Mouse (Mus musculus) thymus, adult 2 months (tissue): ENCODE measurements around the gene Efhd1. TPM values are rescaled to one million over a fixed set of nuclear protein-coding genes. Genes with fewer than 3 reads are reported as not detected.

Experiments
- DNase-seq: peaks from one replicate; pipeline ENCODE4 v3.0.0; 2021
- H3K27ac ChIP-seq: fragments of 200-500 bp; 2 replicates; pipeline ENCODE4 v1.5.1; 2012; ENCODE audit warnings: low read length, control low read depth; ENCODE audit not compliant: control insufficient read depth, insufficient read depth
- H3K27me3 ChIP-seq: fragments of 200-500 bp; 2 replicates; pipeline ENCODE4 v1.6.1; 2012; ENCODE audit warnings: mild to moderate bottlenecking, low read length, moderate library complexity, mixed read lengths; ENCODE audit not compliant: control insufficient read depth, insufficient read depth
- H3K36me3 ChIP-seq: fragments of 200-500 bp; 2 replicates; pipeline ENCODE4 v1.6.1; 2012; ENCODE audit warnings: mild to moderate bottlenecking, low read length, moderate library complexity; ENCODE audit not compliant: control insufficient read depth, insufficient read depth
- H3K4me1 ChIP-seq: fragments of 200-500 bp; replicated peaks from 2 replicates; pipeline ENCODE4 v1.6.1; 2012; ENCODE audit warnings: low read length; ENCODE audit not compliant: control insufficient read depth, insufficient read depth
- H3K4me3 ChIP-seq: fragments of 200-500 bp; 2 replicates; pipeline ENCODE4 v1.5.1; 2012; ENCODE audit warnings: mild to moderate bottlenecking, low read length, control low read depth, moderate library complexity; ENCODE audit not compliant: control insufficient read depth, insufficient read depth
- CTCF ChIP-seq: fragments of 200-500 bp; IDR thresholded peaks from 2 replicates; pipeline ENCODE4 v1.5.1; 2012; ENCODE audit warnings: mild to moderate bottlenecking, control low read depth, low read length, moderate library complexity, borderline replicate concordance; ENCODE audit not compliant: control insufficient read depth, poor library complexity, insufficient read depth; ENCODE audit errors: extremely low read depth
- POLR2A ChIP-seq: fragments of 200-500 bp; IDR thresholded peaks from 2 replicates; pipeline ENCODE4 v1.6.1; 2012; ENCODE audit warnings: mild to moderate bottlenecking, low read length, control low read depth, moderate library complexity; ENCODE audit not compliant: control insufficient read depth, poor library complexity, insufficient read depth; ENCODE audit errors: extremely low read depth
- WGBS: fragments of 180-500 bp; shearing (Covaris S2); methylation state at CpG from one replicate; pipeline ENCODE4 v1.1.7; 2018; 5-methylcytosine and 5-hydroxymethylcytosine counted together
- polyA plus RNA-seq: library from polyadenylated mRNA; depleted of rRNA; stranded (reverse); fragments of >200 nt; gene quantifications from 2 replicates; pipeline ENCODE4 v1.2.3, GENCODE M21; 2012

Efhd1 gene
- polyA plus RNA-seq, 1 experiment, result 2.5 TPM

GRCm38 (mm10) chr1:87265200-87265599 is 1.0 kb downstream of the Efhd1 start:
- TF ChIP-seq POLR2A (no peak), CTCF (no peak)
- Histone ChIP-seq H3K36me3 (no peaks in the 10 kb centered on the region), H3K27me3 (peaks cover 22% of the 10 kb centered on the region; the same call in 1 of the 2 replicates), H3K4me1 (peaks cover 8% of the 10 kb centered on the region; the same call in 1 of the 2 replicates), H3K27ac (no peak overlapping the region), H3K4me3 (no peak overlapping the region)
- no peak for DNase-seq
- WGBS, result under 1% methylated on average over 13 of the region's 13 CpGs

- TF ChIP-seq CTCF (no peak), POLR2A (no peak)
- DNase-seq, result no peak
- no peaks in the 10 kb centered on the region for H3K36me3 ChIP-seq
- H3K4me3 ChIP-seq, result no peak overlapping the region
- peaks cover 22% of the 10 kb centered on the region; the same call in 1 of the 2 replicates for H3K27me3 ChIP-seq
- 39% methylated on average over 8 of the region's 8 CpGs for WGBS
- no peak overlapping the region for H3K27ac ChIP-seq
- peaks cover 8% of the 10 kb centered on the region; the same call in 1 of the 2 replicates for H3K4me1 ChIP-seq
Observed at GRCm38 (mm10) chr1:87266296-87267090, 2.3 kb downstream of the Efhd1 start.

GRCm38 (mm10) chr1:87270204-87270603 is 6.0 kb downstream of the Efhd1 start:
- WGBS, result 83% methylated on average over 3 of the region's 3 CpGs
- Histone ChIP-seq H3K27ac (no peak overlapping the region), H3K4me3 (no peak overlapping the region)

GRCm38 (mm10) chr1:87270641-87271467 is 6.7 kb downstream of the Efhd1 start:
- Histone ChIP-seq H3K27me3 (peaks cover 2% of the 10 kb centered on the region; the same call in 1 of the 2 replicates), H3K4me3 (no peak overlapping the region), H3K4me1 (no peaks in the 10 kb centered on the region), H3K27ac (no peak overlapping the region), H3K36me3 (no peaks in the 10 kb centered on the region)
- TF ChIP-seq POLR2A, result no peak
- TF ChIP-seq CTCF, result no peak
- no peak for DNase-seq
- 60% methylated on average over 20 of the region's 20 CpGs for WGBS

More at GRCm38 (mm10) chr1:87270204-87270603, 6.0 kb downstream of the Efhd1 start:
- H3K4me1 ChIP-seq, result 0 out of 2 replicates have a peak, but pooled peaks cover 2% of the 10 kb centered on the region
- no peaks in the 10 kb centered on the region for H3K36me3 ChIP-seq
- peaks cover 7% of the 10 kb centered on the region; the same call in 1 of the 2 replicates for H3K27me3 ChIP-seq
- DNase-seq, result no peak
- TF ChIP-seq CTCF (no peak), POLR2A (no peak)

- Histone ChIP-seq H3K36me3 (no peaks in the 10 kb centered on the region), H3K4me1 (no peaks in the 10 kb centered on the region), H3K27ac (no peak overlapping the region), H3K4me3 (no peak overlapping the region), H3K27me3 (0 out of 2 replicates have a peak, but pooled peaks cover 1% of the 10 kb centered on the region)
- WGBS, result 94% methylated on average over 1 of the region's 1 CpGs
- no peak for TF ChIP-seq POLR2A
- TF ChIP-seq CTCF, result no peak
- DNase-seq, result no peak
Observed at GRCm38 (mm10) chr1:87271596-87271995, 7.4 kb downstream of the Efhd1 start.

GRCm38 (mm10) chr1:87272462-87272861 is 8.3 kb downstream of the Efhd1 start:
- no peaks in the 10 kb centered on the region for H3K4me1 ChIP-seq
- no peak overlapping the region for H3K4me3 ChIP-seq
- no peak for DNase-seq
- no peaks in the 10 kb centered on the region for H3K27me3 ChIP-seq
- H3K27ac ChIP-seq, result no peak overlapping the region
- 93% methylated on average over 3 of the region's 3 CpGs for WGBS
- H3K36me3 ChIP-seq, result no peaks in the 10 kb centered on the region
- TF ChIP-seq POLR2A (no peak), CTCF (no peak)
